Mouse (Mus musculus) adrenal gland, adult 2 months (tissue): ENCODE measurements around the gene Runx2. TPM values are rescaled to one million over a fixed set of nuclear protein-coding genes. Genes with fewer than 3 reads are reported as not detected.

Experiments used
- DNase-seq: peaks from one replicate; pipeline ENCODE4 v3.0.0; 2021
- polyA plus RNA-seq: library from polyadenylated mRNA; depleted of rRNA; stranded (reverse); fragments of >200 nt; gene quantifications from 2 replicates; pipeline ENCODE4 v1.2.3, GENCODE M21; 2012
- total RNA-seq, 2 experiments: library from RNA; stranded (reverse); gene quantifications; 2 replicates each; pipeline ENCODE4 v1.2.3; 2021

Gene Runx2
- total and polyA plus RNA-seq, 3 experiments, result 16.8 to 32.5 (median 31.0) TPM

DNA sequence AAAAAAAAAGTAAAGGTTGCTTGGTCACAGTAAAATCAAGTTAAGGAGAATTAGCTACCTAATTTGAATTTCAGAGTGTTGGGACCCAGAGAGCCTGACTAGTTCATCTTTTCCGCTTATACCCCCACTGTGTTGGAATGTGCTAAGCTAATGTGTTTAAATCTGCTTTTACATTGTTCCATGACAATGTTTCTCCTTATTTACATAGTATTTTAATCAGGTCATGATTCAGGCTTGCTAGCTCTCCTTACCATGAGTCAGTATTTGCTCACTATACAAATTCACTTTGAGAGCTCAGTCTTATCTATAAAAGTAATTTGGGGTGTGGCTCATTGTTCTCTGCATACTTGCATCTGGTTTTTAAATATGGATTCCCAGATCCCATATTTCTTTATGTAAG, 47.2 kb downstream of the Runx2 start:
- no peak for DNase-seq

DNA sequence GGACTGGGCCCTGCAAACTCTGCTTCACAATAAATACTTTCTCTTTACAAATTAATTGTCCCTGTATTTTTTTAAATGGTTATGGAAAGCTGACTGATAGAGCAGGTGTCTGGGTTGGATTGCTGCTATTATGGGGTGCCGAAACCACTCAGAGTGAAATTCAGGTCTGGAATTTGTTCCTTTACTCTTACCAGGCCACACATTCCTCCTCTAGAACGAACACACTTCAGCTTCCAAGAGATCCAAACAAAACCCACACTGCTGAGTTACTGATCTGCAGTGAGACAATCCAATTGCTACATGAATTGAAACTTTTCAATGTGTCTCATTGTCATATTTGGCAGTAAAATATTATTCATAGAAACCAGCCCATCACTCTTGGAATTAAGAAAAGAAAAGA, 47.6 kb downstream of the Runx2 start:
- no peak for DNase-seq

DNA sequence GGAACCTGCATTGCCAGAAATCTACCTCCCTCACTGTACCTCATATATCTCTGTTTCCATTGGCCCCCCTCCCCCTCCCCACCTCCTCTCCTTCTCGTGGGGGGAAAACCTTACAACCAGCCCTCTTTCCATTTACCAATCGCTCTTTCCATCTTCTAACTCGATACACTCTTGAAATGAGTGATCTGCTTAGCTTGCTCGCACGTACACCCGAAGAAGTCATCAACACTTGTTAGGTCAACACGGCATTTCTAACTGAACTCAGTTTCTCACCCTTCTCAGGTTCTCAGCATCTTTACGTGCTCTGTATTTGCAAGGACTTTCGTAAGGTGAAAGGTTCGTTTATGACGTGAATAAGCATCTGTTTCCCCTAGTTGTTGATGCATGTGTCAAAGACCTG, 48.3 kb downstream of the Runx2 start:
- no peak for DNase-seq

DNA sequence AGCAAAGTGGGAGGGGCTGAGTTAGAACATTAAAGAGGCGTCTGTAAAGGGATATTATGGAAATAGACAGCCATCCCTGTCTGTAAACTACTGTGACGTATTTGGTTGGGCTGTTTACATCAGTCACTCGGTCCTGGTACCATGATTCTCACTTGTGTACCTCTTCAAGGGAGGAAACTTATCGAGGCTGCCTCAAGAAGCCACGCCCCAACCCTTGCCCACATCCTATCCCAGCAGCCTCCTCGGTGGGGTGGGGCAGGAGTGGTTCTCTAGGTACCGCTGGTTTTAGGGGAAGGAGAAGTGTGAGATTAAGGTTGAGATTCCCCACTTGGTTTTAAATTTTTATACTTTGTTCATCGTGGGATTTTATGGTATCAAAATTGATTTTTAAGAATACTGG, 69.2 kb downstream of the Runx2 start:
- DNase-seq, result no peak

DNA sequence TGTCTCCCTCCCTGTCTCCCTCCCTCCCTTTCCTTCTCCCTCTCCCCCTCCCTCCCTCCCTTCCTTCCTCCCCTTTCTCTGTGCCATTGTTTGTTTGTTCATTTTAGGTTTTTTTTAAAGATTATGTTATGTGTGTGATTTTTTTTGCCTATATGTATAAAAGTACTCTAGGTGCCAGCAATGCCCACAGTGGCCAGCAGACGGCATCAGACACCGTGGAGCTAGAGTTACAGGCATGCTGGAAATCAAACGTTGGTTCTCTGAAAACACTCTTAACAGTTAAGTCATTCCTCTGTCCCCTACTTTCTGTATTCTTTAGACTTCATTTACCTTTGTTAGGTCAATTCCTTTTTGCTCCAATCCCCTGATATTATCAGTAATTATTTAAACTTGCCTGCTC, 70.8 kb downstream of the Runx2 start:
- no peak for DNase-seq

DNA sequence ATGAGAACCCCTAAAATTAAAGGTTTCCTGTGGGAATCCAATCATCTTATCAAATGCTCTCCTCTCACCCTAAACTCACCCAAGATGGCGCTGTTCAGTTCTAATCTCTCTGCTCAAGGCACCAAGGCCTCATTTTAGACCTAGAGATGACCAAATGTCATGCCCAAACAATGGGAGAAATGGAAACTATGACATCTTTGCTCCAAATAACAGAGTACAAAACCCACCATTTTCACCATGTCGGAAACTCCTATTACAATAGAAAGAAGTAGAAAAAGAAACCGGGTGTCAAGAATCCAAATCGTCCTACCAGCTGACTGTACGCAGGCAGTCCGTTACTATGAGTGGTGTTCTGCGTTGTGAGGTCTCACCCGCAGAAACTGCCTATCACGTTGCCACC, 72.4 kb downstream of the Runx2 start:
- DNase-seq, result no peak

DNA sequence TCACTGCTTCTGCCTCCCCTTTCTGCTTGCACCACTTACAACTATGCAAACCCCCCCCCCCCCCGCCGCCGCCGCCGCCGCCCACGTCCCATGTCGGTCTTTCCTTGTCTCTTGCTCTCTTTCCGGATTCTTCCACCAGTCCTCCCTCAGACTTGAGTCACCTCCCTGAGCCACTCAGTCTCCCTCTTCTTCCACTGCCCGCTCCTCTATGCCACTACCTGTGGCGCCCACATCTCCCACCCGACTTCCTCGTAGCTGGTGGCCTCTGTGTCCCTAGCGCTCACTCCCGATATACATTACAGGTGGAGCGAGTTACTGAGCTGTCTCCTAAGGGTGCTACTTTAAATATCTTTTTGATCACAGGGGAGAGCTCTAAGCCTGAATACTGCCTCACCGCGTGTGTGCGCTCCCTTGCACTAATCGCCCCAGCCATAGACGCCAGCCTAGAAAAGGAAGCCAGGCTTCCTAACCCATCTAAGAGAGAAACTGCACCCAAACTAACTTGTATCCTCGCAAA, 76.4 kb downstream of the Runx2 start:
- no peak for DNase-seq

DNA sequence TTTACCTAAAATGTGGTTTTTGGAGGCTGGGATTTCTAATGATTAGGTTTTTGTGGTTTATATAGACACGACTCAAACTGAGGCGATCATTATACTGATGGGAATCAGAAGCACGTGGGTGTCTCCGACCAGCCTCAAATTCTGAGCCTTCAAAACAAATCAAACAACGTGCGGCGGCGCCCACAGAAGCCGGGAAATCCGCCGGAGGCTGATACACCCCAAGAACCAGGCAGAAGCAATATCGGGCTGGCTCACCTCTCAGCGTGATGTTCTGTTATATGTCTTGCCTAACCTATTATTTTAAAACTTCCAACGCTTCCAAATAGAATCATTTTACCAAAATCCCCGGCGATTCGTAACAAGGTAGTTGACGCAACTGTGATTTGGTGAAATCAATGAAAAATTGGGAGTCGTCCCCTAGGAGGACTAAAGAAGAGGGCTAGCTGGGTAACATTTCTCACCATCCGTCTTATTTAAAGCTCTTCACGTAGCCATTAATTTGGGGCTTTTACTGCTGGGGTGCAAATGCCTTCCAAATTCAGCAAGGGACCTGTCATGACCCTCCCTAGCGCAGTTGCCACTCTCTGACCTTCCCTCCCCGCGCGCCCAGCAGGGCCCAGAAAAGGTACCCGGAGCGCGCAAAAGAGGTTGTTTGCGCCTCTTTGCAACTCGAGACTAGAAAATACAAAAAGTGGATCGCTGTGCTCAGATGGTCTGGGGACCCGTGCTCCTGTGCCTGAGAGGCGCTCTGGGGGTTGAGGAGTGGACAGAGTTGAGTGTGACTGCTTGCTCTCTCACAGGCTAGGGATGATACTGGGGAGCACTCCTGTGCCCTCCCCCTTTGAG, 77.1 kb downstream of the Runx2 start:
- peak; percentile 64 for DNase-seq

DNA sequence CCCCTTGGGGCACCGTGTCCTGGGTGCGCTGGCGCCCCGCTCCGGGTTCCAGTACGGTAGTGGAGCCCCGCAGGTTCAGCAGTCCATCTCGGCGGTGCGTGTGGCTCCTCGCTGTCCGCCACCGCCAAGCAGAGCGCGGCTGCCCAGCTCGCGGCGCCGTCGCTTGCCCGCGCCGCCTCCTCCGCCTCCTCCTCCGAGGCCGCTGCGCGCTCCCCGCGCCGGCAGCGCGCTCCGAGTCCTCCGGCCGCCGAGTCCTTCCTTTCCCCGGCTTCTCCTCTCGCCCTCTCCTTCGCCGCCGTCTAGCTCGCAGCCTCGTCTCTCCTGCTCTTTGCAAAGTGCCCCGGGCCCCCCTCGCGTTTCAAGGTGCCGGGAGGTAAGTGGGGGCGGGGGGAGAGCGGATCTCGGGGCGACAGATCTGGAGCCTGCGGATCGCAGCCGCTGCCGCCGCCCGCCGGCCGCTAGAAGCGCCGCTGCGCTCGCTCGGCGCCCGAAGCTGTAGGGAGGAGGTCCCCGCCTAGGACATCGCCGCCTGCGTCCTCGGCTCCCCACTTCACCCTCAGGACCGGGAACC, 78.5 kb downstream of the Runx2 start:
- peak; percentile 87 for DNase-seq

DNA sequence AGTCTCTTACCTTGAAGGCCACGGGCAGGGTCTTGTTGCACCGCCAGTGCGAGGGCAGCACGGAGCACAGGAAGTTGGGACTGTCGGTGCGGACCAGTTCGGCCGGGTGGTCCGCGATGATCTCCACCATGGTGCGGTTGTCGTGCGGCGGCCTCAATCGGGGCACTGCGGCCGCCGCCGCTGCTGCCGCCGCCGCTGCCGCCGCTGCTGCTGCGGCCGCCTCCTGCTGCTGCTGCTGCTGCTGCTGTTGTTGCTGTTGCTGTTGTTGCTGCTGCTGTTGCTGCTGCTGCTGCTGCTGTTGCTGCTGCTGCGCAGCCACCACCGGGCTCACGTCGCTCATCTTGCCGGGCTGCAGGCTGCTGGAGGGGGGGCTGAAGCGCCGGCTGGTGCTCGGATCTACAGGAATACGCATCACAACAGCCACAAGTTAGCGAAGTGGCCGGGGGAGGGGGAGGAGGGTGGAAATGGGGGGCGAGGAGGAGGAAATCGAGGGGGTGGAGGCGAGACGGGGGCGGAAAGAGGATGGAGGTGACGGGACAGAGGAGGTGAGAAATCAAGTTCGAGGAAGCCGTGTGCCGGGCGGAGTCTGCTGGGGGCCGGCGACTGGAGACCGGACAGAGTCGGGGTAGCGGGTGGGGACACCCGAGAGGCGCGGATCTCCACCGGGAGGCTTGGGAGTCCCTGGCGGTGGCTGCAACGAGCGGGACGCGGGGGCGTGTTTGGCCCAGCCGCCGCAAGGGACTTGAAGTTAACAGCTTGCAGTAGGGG, 79.2 kb downstream of the Runx2 start:
- DNase-seq, result peak; percentile 80

DNA sequence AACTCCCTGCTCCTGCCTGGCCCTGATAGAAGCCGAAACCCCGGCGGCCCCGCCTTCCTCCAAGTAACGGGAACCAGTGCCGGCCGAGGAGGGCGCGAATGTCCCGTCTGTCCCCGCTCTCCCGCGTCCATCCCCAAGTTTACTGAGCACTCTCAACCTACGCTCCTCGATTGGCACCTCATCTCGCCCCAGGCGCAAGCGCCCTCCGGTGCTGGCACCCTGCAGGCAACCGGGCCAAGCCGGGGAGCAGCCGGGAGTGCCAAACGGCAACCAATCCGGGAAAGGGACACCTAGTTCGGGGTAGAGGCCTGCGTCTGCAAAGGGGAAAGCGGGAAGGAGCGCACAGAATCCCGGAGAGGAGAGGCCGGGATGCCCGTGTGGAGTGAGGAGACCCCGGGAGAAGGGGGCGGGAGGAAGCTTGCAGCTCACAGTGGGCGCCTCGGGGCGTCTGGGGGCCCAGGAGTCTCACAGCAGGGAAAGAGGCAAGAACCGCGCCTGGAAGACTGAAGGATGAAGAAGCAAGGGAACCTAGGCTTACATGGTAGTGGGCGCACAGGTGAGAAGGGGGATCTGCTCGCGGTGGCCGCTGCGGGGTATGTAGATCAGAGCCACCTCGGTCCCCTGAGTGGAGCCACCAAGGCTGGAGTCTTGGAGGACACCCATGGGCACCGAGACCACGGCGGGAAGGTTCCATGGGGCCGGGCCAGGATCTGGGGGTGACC, 79.9 kb downstream of the Runx2 start:
- peak; percentile 86 for DNase-seq

DNA sequence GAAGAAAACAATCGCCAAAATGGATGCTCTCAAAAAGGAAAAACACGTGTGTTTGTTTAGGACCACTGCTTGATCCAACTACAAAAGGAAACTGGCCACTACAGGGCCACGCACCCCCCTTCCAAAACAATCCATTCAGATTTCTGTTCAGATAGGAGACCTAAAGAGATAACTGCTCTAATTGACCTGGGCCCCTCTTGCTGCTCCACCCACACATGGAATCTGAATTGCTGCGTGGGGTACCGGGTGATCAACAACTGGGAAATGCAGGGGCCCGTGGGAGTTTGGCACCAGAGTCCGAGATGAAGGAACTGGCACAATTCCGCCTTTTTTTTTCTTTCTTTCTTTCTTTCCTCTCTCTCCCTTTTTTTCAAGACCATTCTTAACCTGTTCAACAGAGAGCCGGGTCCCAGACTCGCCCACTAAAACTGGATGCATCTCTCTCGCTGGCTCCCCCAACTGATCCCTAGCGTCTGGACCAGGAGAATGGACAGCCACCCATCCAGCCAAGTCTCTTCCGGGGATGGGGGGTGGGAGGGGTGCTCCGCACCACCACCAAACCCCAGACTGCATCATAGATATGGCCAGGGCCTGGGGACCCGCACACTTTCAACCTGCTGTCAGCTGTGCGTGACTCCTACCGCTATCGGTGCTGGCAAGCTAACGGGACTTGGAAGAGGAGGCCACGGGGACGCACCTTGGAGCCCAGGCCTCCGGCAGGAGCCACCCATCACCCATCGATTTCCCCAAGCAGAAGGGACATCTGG, 80.9 kb downstream of the Runx2 start:
- peak; percentile 28 for DNase-seq

DNA sequence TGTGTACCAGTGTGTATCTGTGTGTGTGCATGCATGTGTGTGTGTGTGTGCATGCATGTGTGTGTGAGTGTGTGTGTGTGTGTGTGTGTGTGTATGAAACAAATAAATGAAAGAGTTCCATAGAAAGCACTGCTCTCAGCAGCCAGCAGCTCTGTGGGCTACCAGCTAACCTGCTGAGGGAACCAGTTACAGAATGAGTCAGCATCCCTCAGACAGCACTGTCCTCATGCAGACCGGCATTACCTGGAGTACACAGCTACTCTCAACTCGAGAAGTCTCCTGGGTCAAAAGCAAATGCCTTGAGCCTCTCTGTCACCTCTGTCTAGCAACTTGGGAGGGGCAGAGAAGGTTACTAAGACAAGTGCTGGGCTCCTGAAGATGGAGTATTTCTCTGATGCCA, 86.1 kb downstream of the Runx2 start:
- DNase-seq, result no peak

DNA sequence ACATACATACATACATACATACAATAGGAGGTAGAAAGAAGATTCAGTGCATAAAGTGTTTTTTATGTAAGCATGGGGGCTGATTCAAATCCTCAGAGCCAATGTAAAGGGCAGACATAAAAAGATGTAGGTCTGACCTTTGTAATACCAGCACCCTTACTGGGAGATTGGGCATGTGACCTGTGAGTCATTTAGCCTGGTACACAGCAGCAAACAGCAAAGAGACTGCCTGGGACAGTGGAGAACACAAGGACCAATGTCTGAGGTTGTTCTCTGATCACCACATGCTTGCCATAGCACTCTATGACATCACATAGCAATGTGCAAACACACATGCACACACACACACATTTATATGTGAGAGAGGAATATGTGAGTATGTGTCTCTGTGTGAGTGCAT, 86.9 kb downstream of the Runx2 start:
- peak; percentile 40 for DNase-seq

DNA sequence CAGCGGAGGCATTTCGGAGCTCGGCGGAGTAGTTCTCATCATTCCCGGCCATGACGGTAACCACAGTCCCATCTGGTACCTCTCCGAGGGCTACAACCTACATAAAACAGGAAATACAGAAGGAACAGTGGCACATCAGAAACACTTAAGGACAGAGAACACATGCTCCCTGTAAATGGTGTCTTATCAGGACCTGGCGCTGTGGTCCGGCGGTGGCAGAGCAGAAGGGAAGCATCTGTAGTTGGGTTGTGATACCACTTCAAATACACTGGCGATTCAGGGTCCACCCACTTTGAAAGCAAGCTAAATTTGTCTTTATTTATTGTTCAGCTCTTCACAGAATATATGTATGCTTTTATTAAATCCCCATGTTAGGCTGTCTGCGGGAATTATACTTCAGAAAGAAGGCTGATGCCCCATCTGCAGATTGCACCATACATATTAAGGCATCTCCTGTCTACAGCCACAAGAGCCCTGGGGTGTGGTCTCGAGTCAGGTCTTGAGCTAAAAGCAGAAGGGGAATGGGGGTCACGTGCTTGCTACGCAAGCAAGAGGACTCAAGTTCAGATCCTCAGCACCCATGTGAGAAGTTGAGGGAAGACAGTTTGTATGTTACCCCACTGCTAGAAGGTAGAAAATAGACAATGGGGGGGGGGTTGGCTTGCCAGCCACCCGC, 89.7 kb downstream of the Runx2 start:
- DNase-seq, result no peak

DNA sequence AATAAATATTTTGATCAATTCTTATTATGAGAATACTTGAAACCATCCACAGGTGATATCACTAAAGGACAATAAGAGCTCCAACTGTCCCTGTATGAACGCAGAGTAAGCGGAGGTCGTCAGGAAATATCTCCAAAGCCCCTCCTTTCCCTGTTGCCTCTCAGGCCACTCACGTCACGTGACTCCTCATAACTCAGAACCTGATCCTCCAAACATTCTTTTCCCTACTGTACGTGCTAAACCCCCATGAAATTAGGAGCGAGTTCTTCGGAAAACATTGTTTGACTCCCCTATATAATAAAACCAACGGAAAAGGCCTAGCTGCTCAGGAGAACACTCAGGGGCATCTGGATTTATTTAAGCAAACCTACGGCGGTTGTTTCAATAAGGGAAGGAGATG, 90.3 kb downstream of the Runx2 start:
- DNase-seq, result no peak

DNA sequence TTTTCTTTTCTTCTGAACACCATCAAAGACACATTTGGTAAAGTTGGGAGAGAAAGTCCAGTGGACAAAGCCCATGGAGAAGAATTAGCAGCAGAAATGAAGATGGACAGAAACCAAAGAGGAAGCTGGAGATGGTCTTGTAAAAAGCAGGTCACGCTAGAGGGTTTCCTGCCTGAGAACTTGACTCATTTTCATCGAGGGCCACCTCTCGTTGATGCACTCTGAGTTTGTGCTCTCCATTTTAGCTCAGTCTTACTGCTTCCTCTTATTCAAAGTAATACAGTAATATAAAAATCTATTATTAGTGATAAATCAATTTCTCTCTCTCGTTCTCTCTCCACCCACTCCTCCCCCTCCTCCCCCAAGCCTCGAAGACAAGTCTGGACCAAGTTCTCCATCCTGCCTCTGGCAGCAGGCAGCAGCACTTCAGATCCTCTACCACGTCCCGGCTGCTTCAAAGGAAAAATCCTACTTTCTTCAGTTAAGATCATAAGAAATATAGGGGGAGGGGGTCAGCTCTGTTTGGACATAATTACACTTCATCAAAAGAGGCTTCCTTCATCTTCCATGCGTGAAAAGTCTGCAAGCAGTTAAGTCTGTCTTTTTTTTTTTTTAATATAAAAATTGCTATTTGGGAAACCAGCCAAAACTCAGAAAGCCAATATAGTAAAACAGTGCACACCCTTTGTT, 92.3 kb downstream of the Runx2 start:
- no peak for DNase-seq

DNA sequence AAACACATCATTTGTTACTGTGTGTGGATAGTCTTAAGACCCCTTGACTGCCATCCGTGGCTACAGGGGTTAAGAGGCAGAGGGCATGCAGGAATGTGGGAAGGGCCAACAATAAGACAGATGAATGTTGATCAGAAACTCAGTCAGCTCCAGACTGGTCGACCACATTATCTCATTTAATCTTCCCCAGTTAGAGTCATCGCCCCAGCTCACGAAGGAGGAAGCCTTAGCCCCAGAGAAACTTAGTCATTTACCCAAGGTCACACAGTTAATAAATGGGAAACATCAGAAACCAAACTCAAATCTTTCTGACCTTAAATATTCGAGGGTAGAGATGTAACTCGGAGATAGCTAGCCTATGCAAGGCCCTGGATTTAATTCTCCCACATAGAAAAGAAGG, 96.0 kb downstream of the Runx2 start:
- peak; percentile 47 for DNase-seq

DNA sequence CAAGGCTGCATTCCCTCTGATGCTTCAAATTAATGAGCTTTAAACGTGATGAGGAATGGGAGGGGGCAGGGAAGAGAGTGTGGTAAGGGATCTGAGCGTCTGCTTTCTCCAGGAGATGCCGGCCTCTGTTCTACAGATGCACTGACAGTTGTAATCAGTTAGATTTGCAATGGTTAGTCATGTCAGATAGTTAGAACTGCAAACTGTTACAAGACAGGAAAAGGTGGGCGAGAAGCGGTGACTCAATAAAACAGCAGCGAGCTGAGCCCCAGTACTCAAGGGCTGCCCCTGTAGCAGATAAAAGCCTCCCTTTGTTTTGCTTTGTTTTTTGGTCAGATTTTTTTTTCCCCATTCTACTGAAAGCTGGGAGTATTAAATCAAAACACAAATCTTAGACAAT, 96.6 kb downstream of the Runx2 start:
- DNase-seq, result no peak

DNA sequence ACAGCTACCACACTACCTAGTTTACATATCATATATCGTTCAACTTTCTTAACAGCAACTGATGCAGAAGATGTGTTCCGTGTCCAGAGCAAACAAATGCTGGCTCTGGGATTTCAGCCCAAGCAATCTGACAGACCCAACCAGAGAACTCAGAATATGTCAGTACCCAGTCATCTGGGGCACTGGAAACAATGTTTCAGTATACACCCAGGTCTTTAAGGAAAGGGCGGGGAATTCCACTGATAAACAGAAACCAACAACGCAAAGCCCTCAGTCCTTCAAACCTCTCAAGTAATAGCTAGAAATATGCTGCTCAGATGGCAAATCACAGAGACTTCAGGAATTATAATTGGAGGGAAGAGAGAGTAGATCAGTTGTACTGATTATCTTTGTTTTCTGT, 100.5 kb downstream of the Runx2 start:
- no peak for DNase-seq
